Mouse (Mus musculus) lung, postnatal 0 days (tissue): Measurements from ENCODE around the gene Rps6ka1. TPM values are rescaled to one million over a fixed set of nuclear protein-coding genes. Genes with fewer than 3 reads are reported as not detected.

Source experiments
- ATAC-seq: fragments of 200-750 bp; cut with Nextera tagmentation; 2 replicates; pipeline ENCODE4 v1.8.0; 2017; ENCODE audit warnings: moderate library complexity
- DNase-seq: peaks from one replicate; pipeline ENCODE4 v3.0.0-alpha.2; 2016; ENCODE audit warnings: low spot score
- H3K27ac ChIP-seq: fragments of 300-500 bp; sonication (generic); 2 replicates; pipeline ENCODE4 v1.5.1; 2014; ENCODE audit warnings: antibody characterized with exemption, mild to moderate bottlenecking, low read length, mixed read lengths
- H3K27me3 ChIP-seq: fragments of 300-500 bp; sonication (generic); replicated peaks from 2 replicates; pipeline ENCODE4 v1.6.1; 2014; ENCODE audit warnings: low read length, mixed read lengths; ENCODE audit not compliant: insufficient read depth
- H3K36me3 ChIP-seq: fragments of 300-500 bp; sonication (generic); 2 replicates; pipeline ENCODE4 v1.6.1; 2014; ENCODE audit warnings: low read length, mixed read lengths; ENCODE audit not compliant: insufficient read depth
- H3K4me1 ChIP-seq: fragments of 300-500 bp; sonication (generic); 2 replicates; pipeline ENCODE4 v1.6.1; 2014; ENCODE audit warnings: antibody characterized with exemption, low read depth, low read length, mixed read lengths; ENCODE audit not compliant: insufficient read depth
- H3K4me2 ChIP-seq: fragments of 300-500 bp; sonication (generic); replicated peaks from 2 replicates; pipeline ENCODE4 v1.6.1; 2014; ENCODE audit warnings: low read depth, mild to moderate bottlenecking, low read length, moderate library complexity, mixed read lengths
- H3K4me3 ChIP-seq: fragments of 300-500 bp; sonication (generic); 2 replicates; pipeline ENCODE4 v1.5.1; 2014; ENCODE audit warnings: low read depth, low read length
- H3K9ac ChIP-seq: fragments of 300-500 bp; sonication (generic); replicated peaks from 2 replicates; pipeline ENCODE4 v1.6.1; 2014; ENCODE audit warnings: low read depth, mild to moderate bottlenecking
- H3K9me3 ChIP-seq: fragments of 300-500 bp; sonication (generic); 2 replicates; pipeline ENCODE4 v1.6.1; 2016; ENCODE audit warnings: low read length, mixed read lengths
- CTCF ChIP-seq: IDR thresholded peaks from 2 replicates; pipeline ENCODE4 v1.5.1; 2016; ENCODE audit warnings: antibody characterized with exemption, mild to moderate bottlenecking
- EP300 ChIP-seq: IDR thresholded peaks from 2 replicates; pipeline ENCODE4 v1.6.1; 2016; ENCODE audit warnings: antibody characterized with exemption, mild to moderate bottlenecking, control low read depth
- WGBS: fragments of 180-500 bp; shearing (Covaris S2); extraction: QIAGEN DNeasy Blood & Tissue Kit; methylation state at CpG from one replicate; pipeline ENCODE4 v1.1.7; 2014; 5-methylcytosine and 5-hydroxymethylcytosine counted together
- polyA plus RNA-seq: library from polyadenylated mRNA; unstranded; fragments of >200 nt; fragmentation: Nextera tagmentation; extraction: Ambion mirVana; gene quantifications from 2 replicates; pipeline ENCODE4 v1.2.1, GENCODE M21; 2015

Rps6ka1 gene
- polyA plus RNA-seq, 1 experiment from 2014 or later: 38.0 TPM

DNA sequence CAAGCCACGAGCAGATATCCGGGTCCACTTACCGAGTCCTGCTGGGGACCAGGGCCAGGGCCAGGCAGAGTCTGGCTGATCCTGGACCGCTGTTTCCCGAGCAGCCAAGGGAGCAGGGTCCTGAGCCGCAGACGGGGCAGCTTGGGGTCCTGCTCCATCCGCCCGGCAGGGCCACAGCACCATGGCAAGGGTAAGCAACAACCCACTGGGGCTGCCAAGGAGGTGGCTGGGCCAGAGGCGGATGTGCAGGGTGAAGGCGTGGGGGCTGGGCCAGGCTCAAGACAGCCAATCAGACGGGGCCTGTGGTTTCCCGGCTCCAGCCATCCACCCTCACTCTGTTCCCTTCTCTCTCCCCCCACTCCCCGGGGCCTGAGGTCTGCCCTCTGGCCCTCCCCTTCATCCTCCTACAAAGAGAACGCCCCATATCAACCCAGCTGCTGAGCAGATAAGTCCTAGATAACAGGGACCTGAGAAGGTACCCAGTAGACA lies 14.7 kb downstream of the Rps6ka1 start:
- 68% methylated on average over 10 of the region's 15 CpGs for WGBS
- ATAC-seq: peak; percentile 47
- Histone ChIP-seq H3K4me1 (no peaks in the 10 kb centered on the region), H3K27ac (no peak overlapping the region), H3K4me3 (no peak overlapping the region), H3K9me3 (no peaks in the 10 kb centered on the region), H3K36me3 (no peaks in the 10 kb centered on the region), H3K4me2 (peak overlapping the region; percentile 17; the same call in 1 of the 2 replicates), H3K27me3 (no peaks in the 10 kb centered on the region), H3K9ac (no peak overlapping the region)
- no peak for TF ChIP-seq CTCF
- DNase-seq: no peak

DNA sequence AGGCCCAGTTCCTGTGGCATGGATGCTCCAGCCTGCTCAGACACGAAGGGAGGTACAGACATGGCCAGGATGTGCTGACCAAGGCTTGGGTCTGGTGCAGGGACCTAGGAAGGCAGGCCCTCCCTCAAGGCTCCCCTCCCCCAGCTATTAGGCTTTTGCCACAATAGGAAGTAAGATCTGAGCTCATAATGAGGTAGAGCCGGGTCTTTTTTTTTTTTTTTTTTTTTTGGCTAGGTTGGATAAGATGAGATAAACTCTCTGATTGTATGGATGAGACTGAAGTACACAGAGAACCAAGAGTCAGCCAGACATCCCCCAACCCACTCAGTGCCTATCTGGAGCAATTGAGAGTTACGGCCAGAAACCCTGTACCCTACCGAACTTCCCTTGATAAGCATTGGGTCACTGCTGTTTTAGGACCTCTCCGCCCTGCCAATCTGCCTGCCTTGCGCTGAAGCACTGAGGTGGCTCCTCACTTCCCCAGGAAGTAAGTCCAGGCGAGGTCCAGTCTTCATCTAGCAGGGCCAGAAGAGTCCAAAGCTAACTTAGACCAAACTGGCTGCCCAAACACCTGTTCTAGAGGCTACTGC lies 15.3 kb downstream of the Rps6ka1 start:
- H3K36me3 ChIP-seq: no peaks in the 10 kb centered on the region
- no peak for DNase-seq
- TF ChIP-seq EP300 (no peak), CTCF (no peak)
- H3K4me1 ChIP-seq: no peaks in the 10 kb centered on the region
- no peak overlapping the region for H3K27ac ChIP-seq
- no peak for ATAC-seq
- no peaks in the 10 kb centered on the region for H3K27me3 ChIP-seq
- H3K4me2 ChIP-seq: peak overlapping the region; percentile 17; the same call in 1 of the 2 replicates
- H3K9me3 ChIP-seq: no peaks in the 10 kb centered on the region
- 80% methylated on average over 6 of the region's 7 CpGs for WGBS
- no peak overlapping the region for H3K4me3 ChIP-seq
- H3K9ac ChIP-seq: no peak overlapping the region

DNA sequence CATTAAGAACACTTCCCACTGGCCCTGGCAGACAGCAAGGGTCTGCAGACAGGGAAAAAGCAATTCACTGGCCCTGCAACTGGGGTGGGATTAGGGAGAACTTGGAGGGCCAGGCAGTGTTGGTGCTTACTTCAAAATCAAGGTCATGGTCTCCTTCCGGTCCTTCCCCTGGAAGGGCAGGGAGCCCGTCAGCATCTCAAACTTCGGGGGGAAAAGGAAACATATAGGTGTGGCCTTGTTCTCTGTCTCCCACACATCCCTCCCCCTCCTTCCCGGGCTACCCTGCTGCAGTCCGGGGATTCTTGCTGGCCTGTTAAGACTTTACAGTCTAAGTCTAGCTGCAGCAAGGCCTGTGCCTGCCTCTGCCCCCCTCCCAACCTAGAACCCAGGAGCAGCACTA lies 22.4 kb downstream of the Rps6ka1 start:
- TF ChIP-seq EP300: no peak
- no peak for TF ChIP-seq CTCF
- H3K36me3 ChIP-seq: peaks cover 12% of the 10 kb centered on the region
- no peak overlapping the region for H3K4me3 ChIP-seq
- H3K27ac ChIP-seq: no peak overlapping the region
- H3K4me2 ChIP-seq: no peak overlapping the region
- no peak overlapping the region for H3K9ac ChIP-seq
- 76% methylated on average over 5 of the region's 5 CpGs for WGBS
- no peak for DNase-seq
- no peaks in the 10 kb centered on the region for H3K4me1 ChIP-seq
- ATAC-seq: no peak
- no peaks in the 10 kb centered on the region for H3K9me3 ChIP-seq
- no peaks in the 10 kb centered on the region for H3K27me3 ChIP-seq

DNA sequence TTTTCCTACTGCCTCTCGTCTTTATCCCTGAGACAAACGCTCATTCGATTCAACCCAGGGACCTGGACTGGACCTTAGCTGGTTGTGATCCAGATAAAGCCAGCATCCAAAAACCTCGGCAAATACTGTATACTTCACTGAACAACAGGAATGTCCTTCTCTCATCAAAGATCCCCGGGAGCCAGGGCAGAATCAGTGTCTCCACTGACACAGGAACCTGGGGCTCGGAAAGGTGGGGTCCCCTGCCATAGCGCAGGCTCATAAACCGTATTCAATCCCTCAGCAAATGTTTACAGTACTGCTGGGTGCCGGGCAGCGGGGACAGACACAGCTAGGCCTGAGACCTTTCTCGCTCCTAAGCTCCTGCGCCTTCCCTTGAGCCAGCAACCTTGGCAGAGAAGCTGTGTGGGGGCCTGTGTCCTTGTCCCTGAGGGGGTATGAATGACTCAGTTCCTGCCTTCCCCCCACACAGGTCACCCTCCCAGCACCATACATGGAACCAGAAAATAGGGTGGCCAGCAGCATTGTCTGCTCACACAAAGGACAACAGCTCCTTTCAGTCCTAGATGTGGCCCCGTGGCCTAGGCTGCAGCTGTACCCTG lies 23.1 kb downstream of the Rps6ka1 start:
- H3K9me3 ChIP-seq: no peaks in the 10 kb centered on the region
- DNase-seq (no peak), ATAC-seq (peak; percentile 37; the same call in 1 of the 2 replicates)
- TF ChIP-seq CTCF (no peak), EP300 (no peak)
- 69% methylated on average over 13 of the region's 13 CpGs for WGBS
- peaks cover 17% of the 10 kb centered on the region for H3K36me3 ChIP-seq
- no peaks in the 10 kb centered on the region for H3K4me1 ChIP-seq
- H3K9ac ChIP-seq: no peak overlapping the region
- no peak overlapping the region for H3K27ac ChIP-seq
- no peak overlapping the region for H3K4me2 ChIP-seq
- H3K4me3 ChIP-seq: no peak overlapping the region
- no peaks in the 10 kb centered on the region for H3K27me3 ChIP-seq

DNA sequence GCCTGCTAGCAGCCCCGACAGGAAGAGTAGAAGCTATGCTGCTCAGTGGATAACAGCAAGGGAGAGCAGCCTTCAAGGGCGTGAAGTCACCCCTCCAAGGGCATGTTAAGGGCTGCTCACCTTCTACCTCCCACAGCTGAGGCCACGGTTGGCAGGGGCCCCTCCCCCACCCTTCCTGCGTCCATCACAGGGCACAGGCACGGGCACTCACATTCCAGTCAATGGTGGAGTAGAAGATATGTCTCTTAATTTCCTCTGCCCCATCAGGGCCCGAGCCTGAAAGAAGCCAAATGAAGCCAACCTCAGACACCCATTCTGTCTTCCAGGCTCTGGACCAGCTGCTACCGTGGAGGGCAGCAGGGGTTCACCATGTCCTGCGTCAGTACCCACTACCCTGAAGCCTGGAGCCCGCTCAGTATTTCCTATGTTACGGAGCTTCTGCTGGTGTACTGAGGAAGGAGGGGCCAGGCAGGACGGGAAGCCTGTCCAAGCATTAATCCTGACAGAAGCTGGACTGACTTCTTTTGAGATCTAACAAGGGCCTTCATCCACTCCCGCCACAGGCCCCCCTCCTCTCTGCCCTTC lies 23.7 kb downstream of the Rps6ka1 start:
- no peak overlapping the region for H3K9ac ChIP-seq
- H3K36me3 ChIP-seq: peaks cover 17% of the 10 kb centered on the region
- no peak for DNase-seq
- H3K4me3 ChIP-seq: no peak overlapping the region
- no peaks in the 10 kb centered on the region for H3K9me3 ChIP-seq
- no peak for ATAC-seq
- H3K27ac ChIP-seq: no peak overlapping the region
- no peak overlapping the region for H3K4me2 ChIP-seq
- no peaks in the 10 kb centered on the region for H3K27me3 ChIP-seq
- H3K4me1 ChIP-seq: no peaks in the 10 kb centered on the region
- 65% methylated on average over 12 of the region's 12 CpGs for WGBS
- TF ChIP-seq EP300 (no peak), CTCF (no peak)

DNA sequence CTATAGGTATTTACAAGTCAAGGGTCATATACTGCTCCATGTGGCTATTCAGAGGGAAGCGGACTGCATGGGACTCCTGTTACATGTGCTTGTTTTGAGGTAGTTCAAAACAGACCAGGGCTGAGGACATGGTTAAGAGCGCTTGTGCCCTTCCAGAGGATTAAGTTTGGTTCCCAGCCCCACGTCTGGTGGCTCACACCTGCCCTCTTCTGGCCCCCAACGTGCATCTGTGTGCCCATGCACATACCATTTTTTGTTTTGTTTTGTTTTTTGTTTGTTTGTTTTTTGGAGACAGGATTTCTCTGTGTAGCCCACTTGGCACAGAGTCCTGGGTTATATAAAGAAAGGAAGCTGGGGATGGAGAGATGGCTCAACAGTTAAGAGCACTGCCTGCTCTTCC lies 30.1 kb downstream of the Rps6ka1 start:
- TF ChIP-seq CTCF: 0 out of 2 replicates have a peak, but pooled peaks have one; percentile 13
- TF ChIP-seq EP300: no peak
- no peak overlapping the region for H3K27ac ChIP-seq
- H3K4me1 ChIP-seq: no peaks in the 10 kb centered on the region
- no peaks in the 10 kb centered on the region for H3K27me3 ChIP-seq
- WGBS: 68% methylated on average over 4 of the region's 4 CpGs
- no peak overlapping the region for H3K4me2 ChIP-seq
- H3K9ac ChIP-seq: no peak overlapping the region
- no peak for DNase-seq
- H3K4me3 ChIP-seq: no peak overlapping the region
- no peaks in the 10 kb centered on the region for H3K9me3 ChIP-seq
- ATAC-seq: no peak
- peaks cover 15% of the 10 kb centered on the region for H3K36me3 ChIP-seq
